Mouse (Mus musculus) embryonic fibroblast, embryonic 13.5 days (primary cell): ENCODE measurements at regions not wholly inside any gene's neighbourhood (a gene's known extent, or its start where the extent isn't known, plus 50 kb on each side); places are given as distances from the start of the nearest gene placed in this dataset.

ENCODE experiments used
- H3K27ac ChIP-seq: 2 replicates; pipeline ENCODE4 v1.5.1; 2012; ENCODE audit warnings: low read length, control low read depth, inconsistent platforms; ENCODE audit not compliant: insufficient read depth
- H3K4me1 ChIP-seq: 2 replicates; pipeline ENCODE4 v1.6.1; 2011; ENCODE audit warnings: low read length; ENCODE audit not compliant: control insufficient read depth, insufficient read depth
- H3K4me3 ChIP-seq: 2 replicates; pipeline ENCODE4 v1.5.1; 2011; ENCODE audit warnings: mild to moderate bottlenecking, control low read depth, low read length; ENCODE audit not compliant: insufficient read depth
- CTCF ChIP-seq: IDR thresholded peaks from 2 replicates; pipeline ENCODE4 v1.5.1; 2011; ENCODE audit warnings: mild to moderate bottlenecking, control low read depth, low read length, moderate library complexity, borderline replicate concordance; ENCODE audit not compliant: insufficient read depth
- POLR2A ChIP-seq: IDR thresholded peaks from 2 replicates; pipeline ENCODE4 v1.6.1; 2011; ENCODE audit warnings: low read depth, mild to moderate bottlenecking, control low read depth, low read length, moderate library complexity

GRCm38 (mm10) chr14:60524869-60525268 lies 108.9 kb upstream of the Spata13 start:
- TF ChIP-seq CTCF, result no peak
- no peak for TF ChIP-seq POLR2A

GRCm38 (mm10) chr14:60525284-60525962 lies 108.4 kb upstream of the Spata13 start:
- Histone ChIP-seq H3K4me1 (peaks cover 3% of the 10 kb centered on the region; the same call in 1 of the 2 replicates), H3K27ac (no peak overlapping the region), H3K4me3 (no peak overlapping the region)
- peak; percentile 41; the same call in 1 of the 2 replicates for TF ChIP-seq CTCF
- no peak for TF ChIP-seq POLR2A

More at GRCm38 (mm10) chr14:60524869-60525268, 108.9 kb upstream of the Spata13 start:
- Histone ChIP-seq H3K4me1 (peaks cover 3% of the 10 kb centered on the region; the same call in 1 of the 2 replicates), H3K27ac (no peak overlapping the region), H3K4me3 (no peak overlapping the region)

- Histone ChIP-seq H3K4me3 (no peak overlapping the region), H3K4me1 (peaks cover 3% of the 10 kb centered on the region; the same call in 1 of the 2 replicates), H3K27ac (no peak overlapping the region)
- TF ChIP-seq POLR2A (no peak), CTCF (no peak)
These were observed 107.8 kb upstream of the Spata13 start for GRCm38 (mm10) chr14:60525979-60526378.

GRCm38 (mm10) chr14:60526832-60527231 lies 107.0 kb upstream of the Spata13 start:
- no peak overlapping the region for H3K4me3 ChIP-seq
- 0 out of 2 replicates have a peak overlapping the region, but pooled peaks have one; percentile 25 for H3K27ac ChIP-seq
- TF ChIP-seq CTCF (no peak), POLR2A (no peak)
- H3K4me1 ChIP-seq, result peaks cover 3% of the 10 kb centered on the region; the same call in 1 of the 2 replicates

- Histone ChIP-seq H3K27ac (no peak overlapping the region), H3K4me1 (peaks cover 3% of the 10 kb centered on the region; the same call in 1 of the 2 replicates), H3K4me3 (no peak overlapping the region)
- TF ChIP-seq POLR2A (no peak), CTCF (no peak)
These were observed 105.8 kb upstream of the Spata13 start for GRCm38 (mm10) chr14:60527951-60528350.

- H3K4me1 ChIP-seq, result peaks cover 3% of the 10 kb centered on the region; the same call in 1 of the 2 replicates
- TF ChIP-seq CTCF, result no peak
- TF ChIP-seq POLR2A, result no peak
- no peak overlapping the region for H3K27ac ChIP-seq
- H3K4me3 ChIP-seq, result no peak overlapping the region
These were observed 105.3 kb upstream of the Spata13 start for GRCm38 (mm10) chr14:60528520-60528919.

GRCm38 (mm10) chr14:60529022-60529421 lies 104.8 kb upstream of the Spata13 start:
- Histone ChIP-seq H3K4me1 (peaks cover 3% of the 10 kb centered on the region; the same call in 1 of the 2 replicates), H3K4me3 (no peak overlapping the region), H3K27ac (no peak overlapping the region)
- TF ChIP-seq CTCF, result no peak
- no peak for TF ChIP-seq POLR2A

- Histone ChIP-seq H3K4me3 (no peak overlapping the region), H3K27ac (no peak overlapping the region), H3K4me1 (peaks cover 3% of the 10 kb centered on the region; the same call in 1 of the 2 replicates)
- TF ChIP-seq CTCF (peak; percentile 26; the same call in 1 of the 2 replicates), POLR2A (no peak)
These were observed 104.0 kb upstream of the Spata13 start for GRCm38 (mm10) chr14:60529646-60530347.

GRCm38 (mm10) chr14:60530348-60530711 lies 103.5 kb upstream of the Spata13 start:
- Histone ChIP-seq H3K4me1 (peaks cover 3% of the 10 kb centered on the region; the same call in 1 of the 2 replicates), H3K27ac (no peak overlapping the region), H3K4me3 (no peak overlapping the region)
- TF ChIP-seq POLR2A, result no peak
- no peak for TF ChIP-seq CTCF

- Histone ChIP-seq H3K4me1 (peaks cover 3% of the 10 kb centered on the region; the same call in 1 of the 2 replicates), H3K27ac (no peak overlapping the region), H3K4me3 (no peak overlapping the region)
- TF ChIP-seq CTCF (no peak), POLR2A (no peak)
These were observed 102.8 kb upstream of the Spata13 start for GRCm38 (mm10) chr14:60530973-60531372.
